Mouse (Mus musculus): ENCODE measurements around the gene Itpr1. TPM values are rescaled to one million over a fixed set of nuclear protein-coding genes. Genes with fewer than 3 reads are reported as not detected.

Gene Itpr1
- polyA plus RNA-seq, 2 experiments = 10.7 to 17.1 TPM

DNA sequence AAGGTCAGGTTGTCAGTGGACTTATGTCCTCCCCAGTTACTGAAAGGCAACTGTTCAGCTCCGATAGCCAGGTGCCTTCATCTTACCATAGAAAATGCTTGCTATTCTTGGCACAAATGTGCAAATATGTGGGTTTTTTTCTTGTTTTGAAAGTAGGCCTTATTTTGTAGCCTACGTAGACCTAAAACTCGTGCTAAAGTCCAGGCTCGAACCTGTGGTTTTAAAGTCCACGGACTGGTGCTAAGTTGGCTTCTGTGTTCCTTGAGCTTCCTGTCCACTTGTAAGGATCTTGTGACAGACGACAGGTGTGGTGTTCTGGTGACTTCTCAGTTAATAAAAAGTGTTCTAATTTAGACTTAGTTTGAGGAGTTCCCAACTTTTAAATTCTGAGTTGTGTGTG lies 15.2 kb downstream of the Itpr1 start:
- peaks cover 1% of the 10 kb centered on the region; the same call in 1 of the 2 replicates for H3K4me1 ChIP-seq (ENCODE audit: control insufficient read depth, insufficient read depth, low read length)
- ATAC-seq (ENCODE audit: low FRiP score, low read depth) (no peak), DNase-seq (ENCODE audit: low spot score) (no peak)
- no peak overlapping the region for H3K27ac ChIP-seq (replicated peaks; ENCODE audit: low read depth, low read length)
- H3K27me3 ChIP-seq (ENCODE audit: control insufficient read depth, insufficient read depth, low read length) = no peaks in the 10 kb centered on the region
- no peak for TF ChIP-seq POLR2A (IDR thresholded peaks at IDR 0.05; ENCODE audit: borderline replicate concordance, extremely low read depth, insufficient read depth, insufficient read length)
- H3K9me3 ChIP-seq (ENCODE audit: control insufficient read depth, low read length) = no peaks in the 10 kb centered on the region
- no peak overlapping the region for H3K4me2 ChIP-seq (replicated peaks; ENCODE audit: low read depth, low read length, severe bottlenecking)
- 47% methylated on average over 6 of the region's 6 CpGs for WGBS
- no peak overlapping the region for H3K4me3 ChIP-seq (replicated peaks; ENCODE audit: low read length)
- no peak overlapping the region for H3K9ac ChIP-seq (ENCODE audit: low read depth, low read length, severe bottlenecking)
- H3K36me3 ChIP-seq (ENCODE audit: control insufficient read depth, insufficient read depth, low read length) = no peaks in the 10 kb centered on the region

DNA sequence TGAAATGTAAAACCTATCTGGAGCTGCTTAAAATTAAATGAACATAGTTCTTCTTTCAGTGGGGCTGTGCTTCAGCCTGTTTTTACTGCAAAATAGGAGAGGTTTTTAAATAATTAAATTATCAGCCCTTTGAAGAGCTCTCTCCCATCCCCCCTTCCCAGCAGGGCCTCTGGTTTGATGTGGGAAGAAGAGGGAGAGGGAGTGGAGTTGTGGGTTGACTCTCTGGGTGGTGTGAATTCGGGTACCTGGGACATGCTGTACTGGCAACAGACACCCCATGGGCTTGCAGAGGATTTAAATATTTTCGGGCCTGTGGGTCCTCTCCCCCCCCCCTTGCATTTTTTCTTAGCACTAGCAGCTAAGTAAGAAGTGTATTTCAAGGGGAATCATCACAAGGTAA lies 15.7 kb downstream of the Itpr1 start:
- ATAC-seq (ENCODE audit: low FRiP score, low read depth) (no peak), DNase-seq (ENCODE audit: low spot score) (no peak)
- Histone ChIP-seq H3K9ac (ENCODE audit: low read depth, low read length, severe bottlenecking) (no peak overlapping the region), H3K27me3 (ENCODE audit: control insufficient read depth, insufficient read depth, low read length) (no peaks in the 10 kb centered on the region), H3K27ac (replicated peaks; ENCODE audit: low read depth, low read length) (no peak overlapping the region), H3K4me2 (replicated peaks; ENCODE audit: low read depth, low read length, severe bottlenecking) (no peak overlapping the region), H3K9me3 (ENCODE audit: control insufficient read depth, low read length) (no peaks in the 10 kb centered on the region), H3K4me1 (ENCODE audit: control insufficient read depth, insufficient read depth, low read length) (peaks cover 5% of the 10 kb centered on the region; the same call in 1 of the 2 replicates), H3K36me3 (ENCODE audit: control insufficient read depth, insufficient read depth, low read length) (no peaks in the 10 kb centered on the region), H3K4me3 (replicated peaks; ENCODE audit: low read length) (no peak overlapping the region)
- no peak for TF ChIP-seq POLR2A (IDR thresholded peaks at IDR 0.05; ENCODE audit: borderline replicate concordance, extremely low read depth, insufficient read depth, insufficient read length)
- WGBS = 9% methylated on average over 2 of the region's 2 CpGs

DNA sequence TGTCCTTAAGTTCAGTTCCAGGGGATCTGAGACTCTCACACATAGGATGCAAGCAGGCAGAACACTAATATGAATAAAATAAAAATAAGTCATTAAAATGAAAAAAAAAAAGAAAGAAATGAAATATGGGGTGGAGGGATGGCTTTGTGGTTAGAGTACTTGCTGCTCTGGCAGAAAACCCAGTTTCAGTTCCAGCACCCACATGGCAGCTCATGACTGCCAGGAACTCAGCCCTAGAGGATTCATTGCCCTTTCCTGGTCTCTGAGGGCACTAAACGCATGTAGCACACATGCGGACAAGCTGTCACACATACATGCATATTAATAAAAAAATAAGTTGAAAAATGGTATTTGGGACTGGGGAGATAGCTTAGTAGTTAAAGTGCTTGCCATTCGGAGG lies 17.7 kb downstream of the Itpr1 start:
- Histone ChIP-seq H3K4me2 (replicated peaks; ENCODE audit: low read depth, low read length, severe bottlenecking) (no peak overlapping the region), H3K27me3 (ENCODE audit: control insufficient read depth, insufficient read depth, low read length) (no peaks in the 10 kb centered on the region), H3K4me3 (replicated peaks; ENCODE audit: low read length) (no peak overlapping the region), H3K9ac (ENCODE audit: low read depth, low read length, severe bottlenecking) (no peak overlapping the region), H3K4me1 (ENCODE audit: control insufficient read depth, insufficient read depth, low read length) (peaks cover 10% of the 10 kb centered on the region), H3K27ac (replicated peaks; ENCODE audit: low read depth, low read length) (no peak overlapping the region), H3K36me3 (ENCODE audit: control insufficient read depth, insufficient read depth, low read length) (no peaks in the 10 kb centered on the region), H3K9me3 (ENCODE audit: control insufficient read depth, low read length) (no peaks in the 10 kb centered on the region)
- TF ChIP-seq POLR2A (IDR thresholded peaks at IDR 0.05; ENCODE audit: borderline replicate concordance, extremely low read depth, insufficient read depth, insufficient read length) = no peak
- WGBS = 94% methylated on average over 3 of the region's 3 CpGs
- ATAC-seq (ENCODE audit: low FRiP score, low read depth) = no peak
- no peak for DNase-seq (ENCODE audit: low spot score)

DNA sequence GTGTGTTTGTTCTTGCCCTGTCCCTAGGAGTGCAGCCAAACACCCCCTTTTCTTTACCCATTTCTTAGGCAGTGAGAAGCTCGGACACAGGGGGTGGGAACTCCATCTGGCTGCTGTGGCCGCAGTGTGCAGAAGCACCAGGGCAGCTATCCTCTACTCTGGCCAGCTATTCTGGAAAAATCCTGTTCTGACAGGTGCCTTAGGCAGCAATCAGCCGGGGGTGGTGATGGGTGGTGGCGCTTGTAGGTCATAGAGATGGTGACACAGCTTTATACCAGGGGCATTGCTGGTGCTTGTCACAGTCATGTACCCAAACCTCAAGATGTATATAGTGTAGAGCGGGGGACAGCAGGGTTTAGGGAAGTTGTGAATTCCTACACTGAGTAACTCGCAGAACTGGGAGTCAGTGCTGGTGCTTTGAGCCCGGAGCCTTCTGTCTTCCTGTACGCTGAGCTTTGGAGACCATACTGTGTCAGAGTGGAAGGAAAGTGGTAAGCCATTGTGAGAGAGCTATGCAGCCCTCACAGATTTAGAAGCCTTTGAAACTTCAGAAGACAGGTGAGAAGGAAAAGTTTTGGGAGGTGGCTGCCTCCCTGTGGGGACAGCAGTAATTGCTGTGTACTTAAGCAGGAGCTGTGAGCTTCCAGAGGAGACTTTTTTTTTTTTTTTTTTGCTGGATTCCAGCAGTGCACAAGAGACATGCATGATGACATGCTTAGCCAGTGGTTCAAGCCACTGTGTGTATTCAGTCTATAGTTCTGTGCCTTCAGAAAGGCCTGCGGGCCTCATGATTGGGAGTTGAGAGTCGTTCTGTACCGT lies 19.2 kb downstream of the Itpr1 start:
- no peak for DNase-seq (ENCODE audit: low spot score)
- no peak overlapping the region for H3K27ac ChIP-seq (replicated peaks; ENCODE audit: low read depth, low read length)
- WGBS = 73% methylated on average over 11 of the region's 11 CpGs
- H3K27me3 ChIP-seq (ENCODE audit: control insufficient read depth, insufficient read depth, low read length) = no peaks in the 10 kb centered on the region
- no peak overlapping the region for H3K4me2 ChIP-seq (replicated peaks; ENCODE audit: low read depth, low read length, severe bottlenecking)
- H3K4me3 ChIP-seq (replicated peaks; ENCODE audit: low read length) = no peak overlapping the region
- H3K9me3 ChIP-seq (ENCODE audit: control insufficient read depth, low read length) = no peaks in the 10 kb centered on the region
- H3K4me1 ChIP-seq (ENCODE audit: control insufficient read depth, insufficient read depth, low read length) = peaks cover 25% of the 10 kb centered on the region
- H3K9ac ChIP-seq (ENCODE audit: low read depth, low read length, severe bottlenecking) = no peak overlapping the region
- no peak for ATAC-seq (ENCODE audit: low FRiP score, low read depth)
- no peaks in the 10 kb centered on the region for H3K36me3 ChIP-seq (ENCODE audit: control insufficient read depth, insufficient read depth, low read length)
- TF ChIP-seq POLR2A (IDR thresholded peaks at IDR 0.05; ENCODE audit: borderline replicate concordance, extremely low read depth, insufficient read depth, insufficient read length) = no peak

DNA sequence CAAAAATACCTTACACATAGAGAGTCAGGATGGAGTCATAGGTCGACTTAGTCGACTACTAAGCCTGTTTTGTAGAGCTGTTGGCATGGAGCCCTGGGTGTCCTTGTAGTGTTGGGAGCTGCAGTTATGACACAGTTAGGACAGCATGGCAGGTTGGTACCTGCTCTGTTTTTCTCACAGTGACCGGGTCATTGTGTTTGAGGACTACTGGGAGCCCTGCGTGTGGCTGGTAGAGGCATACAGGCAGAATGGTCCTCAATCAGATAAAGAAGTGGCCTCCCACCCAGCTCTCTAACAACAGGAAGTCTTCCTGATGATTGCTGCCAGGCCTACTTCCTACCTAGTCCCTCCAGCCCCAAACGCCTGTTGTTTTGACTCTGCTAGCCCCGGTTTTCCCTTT lies 20.2 kb downstream of the Itpr1 start:
- H3K9me3 ChIP-seq (ENCODE audit: control insufficient read depth, low read length) = no peaks in the 10 kb centered on the region
- no peak overlapping the region for H3K27ac ChIP-seq (replicated peaks; ENCODE audit: low read depth, low read length)
- DNase-seq (ENCODE audit: low spot score) (no peak), ATAC-seq (ENCODE audit: low FRiP score, low read depth) (no peak)
- H3K36me3 ChIP-seq (ENCODE audit: control insufficient read depth, insufficient read depth, low read length) = no peaks in the 10 kb centered on the region
- no peak overlapping the region for H3K9ac ChIP-seq (ENCODE audit: low read depth, low read length, severe bottlenecking)
- no peak overlapping the region for H3K4me3 ChIP-seq (replicated peaks; ENCODE audit: low read length)
- H3K4me2 ChIP-seq (replicated peaks; ENCODE audit: low read depth, low read length, severe bottlenecking) = no peak overlapping the region
- no peaks in the 10 kb centered on the region for H3K27me3 ChIP-seq (ENCODE audit: control insufficient read depth, insufficient read depth, low read length)
- WGBS = 31% methylated on average over 6 of the region's 6 CpGs
- TF ChIP-seq POLR2A (IDR thresholded peaks at IDR 0.05; ENCODE audit: borderline replicate concordance, extremely low read depth, insufficient read depth, insufficient read length) = no peak
- H3K4me1 ChIP-seq (ENCODE audit: control insufficient read depth, insufficient read depth, low read length) = peaks cover 33% of the 10 kb centered on the region
